Mouse (Mus musculus): ENCODE results near the gene Nsmce4a. TPM values are rescaled to one million over a fixed set of nuclear protein-coding genes. Genes with fewer than 3 reads are reported as not detected.
"Not testable (repeated sequence)": the region's sequence is repeated elsewhere in the genome, so short reads cannot be mapped to it uniquely, and the experiment has no call there.

Gene Nsmce4a
- total RNA-seq, 2 experiments from 2014 or later, result 40.3 to 44.7 TPM

DNA sequence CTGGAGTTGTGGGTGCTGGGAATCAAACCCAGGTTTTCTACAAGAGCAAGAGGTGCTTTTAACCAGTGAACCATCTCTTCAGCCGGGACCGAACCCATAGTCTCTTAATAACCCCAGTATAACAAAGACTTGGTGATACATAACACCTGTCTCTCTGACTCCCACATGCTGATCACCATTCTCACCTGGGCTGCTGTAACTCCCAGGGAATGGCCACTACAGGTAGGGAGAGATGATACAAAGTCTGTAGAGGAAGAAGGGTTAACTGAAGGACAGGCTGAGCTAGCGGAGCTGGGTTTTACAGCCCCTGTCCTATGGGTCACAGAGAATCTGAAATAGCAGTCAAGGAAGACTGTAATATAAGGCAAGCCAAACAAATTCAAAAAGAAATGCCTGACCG is 29.7 kb downstream of the Nsmce4a start:
- no peak for DNase-seq (ENCODE audit: low spot score in 2 of 2)

DNA sequence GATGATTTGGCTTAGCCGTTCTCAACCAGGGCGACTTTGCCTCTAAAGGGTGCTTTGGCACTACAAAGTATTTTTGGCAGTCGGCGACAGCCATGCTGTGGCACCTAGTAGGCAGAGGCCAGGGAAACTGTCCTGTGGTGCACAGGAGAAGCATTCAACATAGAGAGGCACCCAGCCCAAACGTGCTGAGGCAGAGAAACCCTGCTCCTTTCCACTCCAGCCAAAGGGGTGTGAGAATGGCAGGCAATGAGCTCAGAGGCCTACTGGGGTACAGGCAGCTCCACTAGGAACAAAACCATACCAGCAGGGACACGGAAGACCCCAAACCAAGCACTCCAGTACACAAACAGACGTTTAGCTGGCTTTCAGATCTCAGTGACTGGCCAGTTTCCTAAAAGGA is 32.7 kb downstream of the Nsmce4a start:
- DNase-seq (ENCODE audit: low spot score in 2 of 2), result no peak

DNA sequence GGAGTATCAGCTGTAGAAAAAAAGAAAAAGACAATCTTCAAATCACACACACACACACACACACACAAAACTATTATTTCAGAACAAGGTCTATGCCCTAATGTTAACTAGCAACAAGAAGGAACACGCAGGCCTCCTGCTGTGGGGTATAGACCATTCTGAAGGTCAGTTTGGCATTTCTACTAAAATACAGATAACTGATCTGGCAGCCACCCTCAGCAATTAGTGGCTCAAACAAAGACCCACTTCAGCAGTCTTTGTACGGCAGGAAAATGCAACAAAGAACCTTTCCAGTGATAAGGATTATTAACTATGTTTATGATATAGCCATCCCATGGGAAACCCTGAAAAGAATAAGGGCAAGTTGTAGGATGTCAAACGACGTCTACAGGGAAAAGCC is 35.9 kb downstream of the Nsmce4a start:
- DNase-seq (ENCODE audit: low spot score in 2 of 2), result no peak

DNA sequence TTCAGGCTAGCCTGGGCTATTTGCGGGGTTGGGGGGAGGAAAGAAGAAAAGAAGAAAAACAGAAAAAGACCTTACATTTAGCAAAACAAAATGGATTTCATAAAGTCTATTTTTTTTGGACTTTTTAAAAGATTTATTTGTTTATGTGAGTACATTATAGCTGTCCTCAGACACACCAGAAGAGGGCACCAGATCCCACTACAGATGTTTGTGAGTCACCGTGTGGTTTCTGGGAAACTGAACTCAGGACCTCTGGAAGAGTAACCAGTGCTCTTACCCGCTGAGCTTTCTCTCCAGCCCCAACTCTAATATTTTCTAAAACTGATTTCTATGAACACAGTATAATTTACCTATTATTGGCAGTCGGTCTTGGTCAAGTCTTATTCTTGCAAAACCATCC is 37.7 kb downstream of the Nsmce4a start:
- DNase-seq (ENCODE audit: low spot score in 2 of 2), result no peak

DNA sequence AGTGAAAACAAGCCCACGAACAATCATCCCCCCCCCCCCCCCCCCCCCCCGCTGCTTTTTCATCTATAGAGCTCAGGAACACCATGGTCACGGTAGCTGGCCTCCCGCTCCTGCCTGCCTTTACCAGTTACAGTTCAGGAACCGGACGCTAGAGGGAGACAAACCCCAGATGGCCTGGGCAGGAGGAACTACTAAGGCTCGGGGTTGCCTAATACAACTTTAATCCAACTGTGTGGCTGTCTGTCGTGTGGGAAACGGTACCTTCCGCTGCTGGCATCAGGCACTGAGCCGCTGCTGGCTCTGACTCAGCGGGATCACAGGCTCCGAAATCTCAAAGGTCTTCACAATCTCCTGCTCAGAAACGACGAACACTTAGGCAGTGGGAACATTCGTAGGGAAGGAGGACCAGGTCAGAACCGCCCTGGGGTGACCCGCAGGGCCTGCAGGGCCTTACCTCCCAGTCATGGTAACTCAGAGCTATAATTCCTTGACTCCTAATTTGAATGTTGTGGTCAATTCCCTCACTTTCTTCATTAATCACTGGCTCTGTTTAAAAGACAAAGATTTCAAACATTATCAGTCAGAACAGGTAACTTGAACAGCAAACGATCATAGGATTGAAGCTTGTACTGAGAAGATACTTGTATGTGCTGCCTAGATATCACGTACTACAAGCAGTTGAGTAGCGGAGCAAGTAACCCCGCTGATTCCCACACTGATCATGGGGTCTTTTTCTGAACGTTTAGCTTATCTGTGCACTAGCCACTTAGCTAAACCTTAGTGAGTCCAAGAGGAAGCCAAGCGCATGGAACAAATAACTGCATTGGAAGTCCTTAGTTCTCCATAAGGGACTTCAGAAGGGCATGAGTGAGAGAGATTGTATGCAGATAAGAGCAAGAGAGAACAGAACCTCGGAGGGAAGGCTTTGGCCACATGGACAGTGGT is 39.3 kb downstream of the Nsmce4a start:
- DNase-seq (ENCODE audit: low spot score in 2 of 2), result peak; percentile 90 to 95

DNA sequence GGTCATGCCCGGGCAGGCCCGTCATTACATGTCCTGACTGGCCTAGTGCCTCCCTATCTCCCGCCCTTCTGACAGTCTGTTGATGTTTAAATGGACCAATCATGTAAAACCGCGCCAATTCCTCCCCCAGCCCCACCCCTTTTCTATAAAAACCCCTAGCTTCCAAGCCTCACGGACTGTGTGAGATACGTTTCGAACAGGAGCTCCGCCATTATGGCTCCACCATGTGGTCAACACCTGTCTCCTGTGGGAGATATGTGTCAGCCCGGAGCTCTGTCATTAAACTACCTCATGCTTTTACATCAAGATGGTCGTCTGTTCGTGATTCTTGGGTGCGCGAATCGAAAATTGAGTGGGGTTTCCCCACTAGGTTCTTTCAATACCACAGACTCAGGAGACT is 41.8 kb downstream of the Nsmce4a start:
- DNase-seq (ENCODE audit: low spot score in 2 of 2), result not testable (repeated sequence)

DNA sequence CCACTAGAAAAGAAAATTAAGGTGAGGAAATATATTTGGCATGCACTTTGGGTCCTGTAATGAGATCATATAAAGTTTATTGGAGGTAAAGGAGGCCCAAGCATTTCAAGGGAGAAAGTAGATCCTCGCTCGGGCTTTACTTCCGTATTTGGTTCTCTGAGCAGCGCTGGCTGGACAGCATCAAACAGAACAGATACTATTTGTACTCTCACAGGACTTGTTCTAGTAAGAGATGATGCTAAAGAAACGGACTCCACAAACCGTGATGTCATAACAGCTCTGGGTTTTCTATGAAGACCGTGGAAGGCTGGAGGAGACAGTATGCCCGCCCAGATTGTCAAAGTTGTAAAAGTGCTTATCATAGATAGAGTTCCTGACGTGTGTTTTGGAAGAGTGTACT is 45.6 kb downstream of the Nsmce4a start:
- DNase-seq (ENCODE audit: low spot score in 2 of 2), result no peak

DNA sequence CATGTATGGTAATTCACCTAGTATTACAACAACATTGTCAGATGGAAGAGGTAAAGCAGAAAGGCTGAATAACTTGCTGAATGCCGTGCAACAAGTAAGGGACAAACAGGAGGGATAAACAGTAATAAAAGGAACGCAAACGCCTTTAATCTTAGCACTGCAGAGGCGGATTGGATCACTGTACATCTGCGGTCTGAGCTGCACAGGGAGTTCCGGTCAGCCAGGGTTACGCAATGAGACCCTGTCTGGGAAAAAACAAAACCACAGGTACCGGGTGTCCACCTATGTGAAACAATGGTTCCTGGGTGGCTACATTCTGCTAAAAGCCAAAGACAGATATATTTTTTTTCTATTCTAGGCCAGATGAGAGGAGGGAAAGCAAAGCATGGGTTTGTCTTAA is 49.5 kb downstream of the Nsmce4a start:
- DNase-seq (ENCODE audit: low spot score in 2 of 2), result no peak

DNA sequence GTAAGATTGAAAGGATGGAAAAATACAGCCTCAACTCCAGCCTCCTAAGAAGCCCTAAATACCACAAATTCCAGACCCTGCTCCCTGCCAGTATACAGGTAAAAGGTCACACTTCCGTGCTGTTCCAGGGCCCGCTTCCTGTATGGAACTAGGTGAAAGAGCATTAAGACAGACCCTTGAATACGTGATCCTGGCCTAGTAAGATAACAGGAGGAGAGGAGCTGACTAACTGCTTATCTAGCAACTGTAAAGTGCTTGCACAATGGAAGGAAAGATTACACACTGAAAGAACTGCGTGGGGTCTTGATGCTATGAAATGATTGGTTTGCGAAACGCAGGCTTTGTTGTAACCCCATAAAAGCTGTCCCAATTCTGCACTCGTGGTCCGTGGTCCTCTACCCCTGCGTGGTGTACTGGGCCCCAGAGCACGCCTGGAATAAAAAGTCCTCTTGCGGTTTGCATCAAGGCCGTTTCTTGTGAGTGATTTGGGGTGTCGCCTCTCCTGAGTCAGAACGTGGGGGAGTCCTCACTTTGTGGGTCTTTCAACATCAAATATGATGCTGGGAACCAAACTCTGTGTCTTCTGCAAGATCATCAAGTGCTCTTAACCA is 52.0 kb downstream of the Nsmce4a start:
- no peak for DNase-seq (ENCODE audit: low spot score in 2 of 2)

DNA sequence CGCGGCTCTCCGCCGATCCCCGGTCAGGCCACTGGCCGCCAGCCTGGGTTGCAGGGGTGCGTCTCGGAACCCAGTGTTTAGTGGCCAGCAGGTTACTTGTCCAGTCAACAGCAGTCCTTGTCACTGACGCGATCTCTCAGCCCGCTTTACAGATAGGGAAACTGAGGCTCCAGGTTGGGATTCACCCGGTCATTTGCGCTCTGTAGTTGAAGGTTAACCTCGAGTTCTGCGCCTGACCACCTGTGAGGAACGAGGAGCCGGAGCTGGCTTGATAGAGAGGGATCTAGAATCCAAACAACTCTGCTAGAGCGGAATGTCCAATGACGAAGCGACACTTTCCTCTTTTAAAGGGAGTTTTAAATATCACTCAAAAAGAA is 52.9 kb downstream of the Nsmce4a start, which contains the start of gene Ate1:
Gene Ate1 (minus strand): TSS at position 321 of the 377 bp plus-strand sequence.
- no peak for DNase-seq (ENCODE audit: low spot score in 2 of 2)

DNA sequence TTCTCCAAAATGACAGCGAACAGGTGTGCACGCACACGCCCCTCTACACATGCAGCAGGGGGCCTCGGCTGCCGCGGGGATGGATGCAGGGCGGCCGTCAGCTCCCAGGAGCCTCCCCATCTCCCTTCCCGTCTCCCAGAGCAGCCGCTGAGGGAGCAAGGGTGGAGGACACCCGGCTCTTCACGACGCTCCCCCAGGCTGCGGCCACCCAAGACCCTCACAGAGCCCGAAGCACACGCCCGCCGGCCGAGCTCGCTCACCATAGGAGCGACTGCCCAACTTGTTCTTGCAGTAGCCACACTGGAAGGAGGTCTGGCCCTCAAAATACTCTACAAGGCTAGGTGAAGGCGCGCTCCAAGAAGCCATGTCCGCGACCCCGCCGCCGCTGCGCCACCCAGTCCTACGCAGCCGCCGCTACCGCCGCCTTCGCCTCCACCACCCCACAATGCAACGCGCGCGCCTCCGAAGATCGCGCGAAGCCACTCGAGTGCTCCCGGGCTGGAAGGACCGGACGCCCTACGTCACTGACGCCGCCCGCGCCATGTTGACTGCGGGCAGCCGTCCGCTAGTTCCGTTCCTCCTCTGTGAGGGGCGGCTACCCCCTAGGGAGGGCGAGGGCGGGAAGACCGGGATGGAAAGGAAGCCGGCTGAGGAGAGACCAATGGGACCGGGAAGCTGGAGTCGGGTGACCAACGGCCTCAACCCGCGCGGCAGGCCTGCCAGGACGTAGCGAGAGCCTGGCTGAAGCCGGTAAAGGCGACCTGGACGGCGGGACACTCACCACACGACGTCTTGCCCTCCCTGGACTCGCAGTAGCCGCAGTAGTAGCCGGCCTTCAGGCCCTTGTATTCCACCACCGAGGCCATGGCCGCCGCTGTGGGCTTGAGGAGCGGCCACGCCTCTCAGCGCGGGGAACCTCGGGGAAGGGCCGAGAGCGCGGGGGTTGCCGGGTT is 53.5 kb downstream of the Nsmce4a start:
- peak; percentile 98 to 99 for DNase-seq (ENCODE audit: low spot score in 2 of 2)

DNA sequence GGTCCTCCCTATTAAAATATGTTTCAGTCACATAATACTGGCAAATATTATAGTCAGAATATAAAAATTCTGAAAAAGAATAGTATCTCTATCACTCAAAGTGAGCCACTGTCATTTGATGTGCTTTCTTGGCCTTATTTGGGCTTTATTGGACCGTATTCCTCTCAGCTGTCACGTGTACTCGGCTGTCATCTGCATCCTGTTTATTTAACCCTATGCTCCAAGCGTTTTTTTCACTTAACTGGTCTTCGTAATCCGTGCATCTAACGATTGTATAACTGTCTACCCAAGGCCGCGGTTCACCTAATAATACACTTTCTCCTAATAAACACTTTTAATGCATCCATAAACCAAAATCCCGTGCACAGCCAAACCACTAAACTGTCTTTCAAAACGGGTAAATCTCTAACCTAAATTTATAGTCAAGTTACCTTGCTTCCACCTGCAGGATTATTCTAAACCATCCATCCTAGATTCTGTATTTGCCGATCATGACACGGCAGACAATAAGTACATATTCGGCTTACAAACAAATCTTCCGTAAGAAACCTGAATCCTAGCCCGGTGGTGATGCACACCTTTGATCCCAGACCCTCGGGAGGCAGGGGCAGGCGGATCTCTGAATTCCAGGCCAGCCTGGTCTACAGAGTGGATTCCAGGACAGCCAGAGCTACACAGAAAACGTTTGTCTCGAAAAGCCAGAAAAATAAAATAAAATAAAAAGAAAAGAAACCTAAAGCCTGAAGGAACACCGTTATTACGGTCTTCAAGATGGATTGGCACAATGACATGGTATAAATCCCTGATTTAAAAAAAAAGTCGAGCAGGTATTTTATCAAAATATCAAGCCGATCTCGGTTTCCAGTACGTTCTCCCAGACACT is 54.5 kb downstream of the Nsmce4a start:
- DNase-seq (ENCODE audit: low spot score in 2 of 2), result no peak

DNA sequence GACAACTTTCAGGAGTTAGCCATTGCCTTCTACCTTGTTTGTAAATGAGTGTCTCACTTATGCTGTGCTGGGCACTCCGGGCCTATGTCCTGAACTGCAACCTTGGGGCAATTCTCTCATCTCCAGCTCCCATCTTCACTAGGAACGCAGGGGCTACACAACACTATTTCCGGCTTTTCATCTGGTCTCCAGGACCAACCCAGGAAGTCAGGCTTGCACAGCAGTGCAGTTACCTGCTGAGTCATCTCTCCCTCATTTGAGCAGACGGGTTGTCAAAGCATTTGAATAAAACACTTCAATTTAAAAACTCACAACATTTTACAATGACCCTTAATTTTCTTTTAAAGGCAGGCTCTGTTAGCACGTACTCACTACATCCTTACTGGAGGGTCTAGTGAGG is 62.7 kb downstream of the Nsmce4a start:
- no peak for DNase-seq (ENCODE audit: low spot score in 2 of 2)

DNA sequence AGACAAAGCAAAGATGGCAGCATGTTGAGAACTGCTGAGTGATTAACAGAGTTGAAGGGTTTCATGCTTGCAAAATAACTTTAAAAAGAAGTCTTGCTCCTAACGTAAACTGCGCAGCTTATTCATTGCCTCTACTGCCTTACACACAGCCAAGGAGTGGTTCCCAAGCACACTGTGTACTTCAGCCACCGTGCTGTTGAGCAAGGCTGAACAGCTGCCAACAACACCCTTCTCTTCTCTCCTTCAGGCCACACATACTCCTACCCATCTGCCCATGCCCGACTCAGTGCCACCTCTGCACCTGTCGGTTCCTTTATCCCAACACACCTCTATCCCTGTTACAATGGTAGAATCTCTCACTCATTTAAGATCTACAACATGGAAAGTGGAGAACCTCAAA is 69.9 kb downstream of the Nsmce4a start:
- DNase-seq (ENCODE audit: low spot score in 2 of 2), result no peak

DNA sequence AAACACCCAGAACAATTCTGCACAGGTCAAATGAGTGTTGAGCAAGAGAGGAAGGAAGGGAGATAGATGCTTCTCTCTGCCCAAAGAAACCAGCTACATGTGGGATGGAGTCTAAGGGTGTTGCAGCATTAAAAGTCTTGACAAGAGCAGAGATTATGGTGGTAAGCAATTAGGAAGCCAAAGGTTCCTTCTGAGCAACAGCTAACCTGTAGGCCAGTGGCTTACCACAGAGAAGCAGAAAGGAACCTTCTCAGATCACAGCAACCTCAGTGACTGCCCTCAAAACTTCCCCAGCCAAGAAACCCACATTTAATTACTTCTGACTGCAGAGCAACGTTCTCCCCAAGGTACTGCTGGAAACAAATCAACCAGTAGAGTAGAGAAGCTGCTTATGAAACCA is 71.4 kb downstream of the Nsmce4a start:
- DNase-seq (ENCODE audit: low spot score in 2 of 2), result no peak

DNA sequence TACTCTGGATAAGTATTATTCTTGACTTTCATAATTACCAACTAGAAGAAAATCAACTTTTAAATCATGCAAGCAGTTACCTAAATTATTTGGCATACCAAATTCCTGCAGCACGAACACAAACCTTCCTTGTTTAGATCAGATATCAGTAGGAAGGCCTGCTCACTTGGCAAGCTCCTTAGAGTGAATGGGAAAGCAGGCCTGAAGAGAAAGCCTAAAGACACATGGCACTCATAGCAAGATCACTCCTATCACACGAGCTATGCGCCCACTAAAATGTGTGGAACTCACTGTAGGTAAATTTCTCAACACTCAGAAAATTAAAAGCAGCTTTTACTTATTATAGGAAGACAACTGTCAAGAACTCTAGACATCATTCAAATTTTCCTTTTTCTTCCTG is 79.6 kb downstream of the Nsmce4a start:
- no peak for DNase-seq (ENCODE audit: low spot score in 2 of 2)

DNA sequence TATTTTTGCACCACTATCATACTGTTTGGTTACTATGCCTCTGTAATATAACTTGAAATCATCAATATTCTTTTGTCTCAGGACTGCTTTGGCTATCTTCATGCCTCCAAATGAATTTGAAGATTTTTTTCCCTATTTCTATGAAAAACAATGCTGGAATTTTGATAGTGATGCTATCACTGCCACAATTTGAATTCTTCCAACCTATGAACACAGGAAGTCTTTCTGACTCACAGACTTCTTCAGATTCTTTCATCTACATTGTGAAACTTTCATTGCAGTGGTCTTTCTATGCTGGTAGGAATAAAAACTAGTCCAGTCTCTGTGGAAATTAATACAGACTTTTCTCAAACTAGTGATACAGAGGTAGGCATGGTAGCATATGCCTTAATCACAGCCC is 80.9 kb downstream of the Nsmce4a start:
- DNase-seq (ENCODE audit: low spot score in 2 of 2), result no peak
